Mouse (Mus musculus) Patski (cell line): ENCODE data around the gene Hmox2. TPM values are rescaled to one million over a fixed set of nuclear protein-coding genes. Genes with fewer than 3 reads are reported as not detected.
A peak's percentile ranks its signal among the peaks of the same experiment; 100 is the strongest.
"Not testable (repeated sequence)": the region's sequence is repeated elsewhere in the genome, so short reads cannot be mapped to it uniquely, and the experiment has no call there.

Source experiments
- ATAC-seq: fragments of 100-300 bp; one replicate; pipeline ENCODE4 v1.8.0; 2021
- CTCF ChIA-PET: fragments of 350-600 bp; sonication (Branson Sonifier 250); formaldehyde crosslinking; loops from one replicate; lab custom pipeline; 2022; ENCODE audit warnings: inconsistent platforms; lab: Charles Lee
- POLR2A ChIA-PET: fragments of 350-600 bp; sonication (Branson Sonifier 250); formaldehyde crosslinking; loops from one replicate; lab custom pipeline; 2022; ENCODE audit warnings: antibody characterized with exemption, inconsistent platforms; lab: Charles Lee
- DNase-seq: peaks from one replicate; pipeline ENCODE4 v3.0.0-alpha.2; 2011; ENCODE audit warnings: low read depth, low spot score
- H3K27me3 ChIP-seq: fragments of 371-371 bp; one replicate; pipeline ENCODE4 v1.5.1; 2021
- CTCF ChIP-seq: fragments of 100-300 bp; IDR thresholded peaks from one replicate; pipeline ENCODE4 v1.5.1; 2021
- in situ Hi-C: fragments of 300-500 bp; cut with MboI; formaldehyde crosslinking; loops from 3 replicates; pipeline ENCODE4 v1.11.1; 2018; ENCODE audit warnings: low pct_unique_long_range_greater_than_20kb, mixed read lengths
- polyA plus RNA-seq: library from polyadenylated mRNA; unstranded; gene quantifications from one replicate; pipeline ENCODE4 v1.2.3, GENCODE M21; 2021

The Hmox2 gene
- polyA plus RNA-seq, result 104 TPM

GRCm38 (mm10) chr16:4725780-4726527 is at the start of gene Hmox2:
Hmox2 (plus strand) TSS chr16:4726361.
- peak; percentile 92 for ATAC-seq
- POLR2A ChIA-PET, result interaction anchor here (0.7 to 0.9 kb wide), 3 partner anchors 38 to 61 kb away, joined by 3 read pairs; no protein-coding TSS in a partner anchor
- no peak for TF ChIP-seq CTCF
- H3K27me3 ChIP-seq, result no peaks in the 10 kb centered on the region
- DNase-seq, result no peak
- CTCF ChIA-PET, result interaction anchor here (1.7 kb wide), 1 partner anchor 66 kb away, joined by 3 read pairs; no protein-coding TSS in a partner anchor
- in situ Hi-C loops, result no loop called here

GRCm38 (mm10) chr16:4676836-4677235 is 49.3 kb upstream of the Hmox2 start:
- POLR2A ChIA-PET, result interaction anchor here (0.5 kb wide), 1 partner anchor 115 kb away, joined by 3 read pairs; no protein-coding TSS in a partner anchor
- no peak for ATAC-seq
- CTCF ChIA-PET, result interaction anchor here (1.0 to 3.1 kb wide), 2 partner anchors 10 to 45 kb away, joined by 3 to 26 read pairs; no protein-coding TSS in a partner anchor
- no peak for TF ChIP-seq CTCF
- DNase-seq, result no peak
- no peaks in the 10 kb centered on the region for H3K27me3 ChIP-seq
- in situ Hi-C loops, result loop anchor here (25.0 kb wide), 1 partner anchor 460 kb away; the partner anchor contains the start of genes Ppl and Sec14l5

- in situ Hi-C loops, result loop anchor here (25.0 kb wide), 1 partner anchor 459 kb away; the partner anchor contains the start of genes Ppl and Sec14l5
- no peak for TF ChIP-seq CTCF
Measured at GRCm38 (mm10) chr16:4678080-4678479, 48.1 kb upstream of the Hmox2 start.

GRCm38 (mm10) chr16:4679121-4680018 is 46.8 kb upstream of the Hmox2 start, which contains the start of gene Coro7:
Coro7 (minus strand) TSS chr16:4679777.
- CTCF ChIA-PET, result interaction anchor here (1.5 to 2.7 kb wide), 2 partner anchors 12 to 48 kb away, joined by 4 to 13 read pairs; no protein-coding TSS in a partner anchor
- ATAC-seq, result peak; percentile 82
- POLR2A ChIA-PET, result no interaction called here
- no peak for TF ChIP-seq CTCF
- in situ Hi-C loops, result loop anchor here (25.0 kb wide), 1 partner anchor 458 kb away; the partner anchor contains the start of genes Ppl and Sec14l5
- peak; percentile 53 for DNase-seq
- no peaks in the 10 kb centered on the region for H3K27me3 ChIP-seq

More at GRCm38 (mm10) chr16:4678080-4678479, 48.1 kb upstream of the Hmox2 start:
- ChIA-PET POLR2A (no interaction called here), CTCF (interaction anchor here (0.6 to 2.7 kb wide), 4 partner anchors 10 to 46 kb away, joined by 3 to 13 read pairs (median 4); no protein-coding TSS in a partner anchor)
- no peak for ATAC-seq
- no peaks in the 10 kb centered on the region for H3K27me3 ChIP-seq
- DNase-seq, result no peak

- ATAC-seq, H3K27me3 ChIP-seq, DNase-seq, POLR2A ChIA-PET: not testable (repeated sequence)
- CTCF ChIA-PET, result interaction anchor here (2.2 to 2.7 kb wide), 2 partner anchors 13 kb away, joined by 12 to 13 read pairs; no protein-coding TSS in a partner anchor
- in situ Hi-C loops, result loop anchor here (25.0 kb wide), 1 partner anchor 456 kb away; the partner anchor contains the start of genes Ppl and Sec14l5
Measured at GRCm38 (mm10) chr16:4680922-4681455, 45.2 kb upstream of the Hmox2 start.

- CTCF ChIA-PET, result interaction anchor here (1.3 to 2.2 kb wide), 4 partner anchors 9 to 81 kb away, joined by 3 to 12 read pairs (median 4); no protein-coding TSS in a partner anchor
- POLR2A ChIA-PET, result interaction anchor here (0.5 to 1.5 kb wide), 3 partner anchors 15 to 57 kb away, joined by 3 to 4 read pairs (median 3); no protein-coding TSS in a partner anchor
- in situ Hi-C loops, result loop anchor here (25.0 kb wide), 1 partner anchor 455 kb away; the partner anchor contains the start of genes Ppl and Sec14l5
- no peak for TF ChIP-seq CTCF
- no peak for DNase-seq
- no peak for ATAC-seq
- H3K27me3 ChIP-seq, result no peaks in the 10 kb centered on the region
Measured at GRCm38 (mm10) chr16:4682628-4683179, 43.5 kb upstream of the Hmox2 start.

- DNase-seq (no peak), ATAC-seq (peak; percentile 2)
- in situ Hi-C loops, result loop anchor here (25.0 kb wide), 1 partner anchor 454 kb away; the partner anchor contains the start of genes Ppl and Sec14l5
- ChIA-PET CTCF (interaction anchor here (1.3 to 2.2 kb wide), 2 partner anchors 15 to 80 kb away, joined by 3 to 12 read pairs; no protein-coding TSS in a partner anchor), POLR2A (interaction anchor here (0.5 to 1.5 kb wide), 2 partner anchors 54 to 57 kb away, joined by 3 to 4 read pairs; no protein-coding TSS in a partner anchor)
- H3K27me3 ChIP-seq, result no peaks in the 10 kb centered on the region
- TF ChIP-seq CTCF, result no peak
Measured at GRCm38 (mm10) chr16:4683193-4683580, 43.0 kb upstream of the Hmox2 start.

- no peaks in the 10 kb centered on the region for H3K27me3 ChIP-seq
- peak; percentile 83 for DNase-seq
- CTCF ChIA-PET, result interaction anchor here (1.2 to 2.2 kb wide), 2 partner anchors 16 to 29 kb away, joined by 3 to 12 read pairs; no protein-coding TSS in a partner anchor
- TF ChIP-seq CTCF, result no peak
- in situ Hi-C loops, result loop anchor here (25.0 kb wide), 1 partner anchor 453 kb away; the partner anchor contains the start of genes Ppl and Sec14l5
- POLR2A ChIA-PET, result no interaction called here
- ATAC-seq, result peak; percentile 79
Measured at GRCm38 (mm10) chr16:4683581-4684456, 42.3 kb upstream of the Hmox2 start.
